Mouse (Mus musculus): ENCODE data around the gene Trank1.

GRCm38 (mm10) chr9:111295323-111295722 lies 16.2 kb upstream of the Trank1 start:
- TF ChIP-seq POLR2A (IDR thresholded peaks at IDR 0.05; ENCODE audit: insufficient read length, low read depth) (no peak), USF1 (IDR thresholded peaks at IDR 0.05; ENCODE audit: low read depth) (no peak), TCF3 (IDR thresholded peaks at IDR 0.05; ENCODE audit: insufficient read length, low read depth) (no peak), MYOD1 (IDR thresholded peaks at IDR 0.05; ENCODE audit: control insufficient read depth in 1 of 3, insufficient read length in 2 of 3, low read depth in 2 of 3) (no peak)
